Mouse (Mus musculus) fat pad, adult 2 months (tissue): ENCODE measurements around the gene Vwa2.

Experiments
- DNase-seq: peaks from one replicate; pipeline ENCODE4 v3.0.0-alpha.2; 2011; ENCODE audit warnings: low read depth, low spot score; ENCODE audit errors: extremely low read depth

Gene Vwa2

DNA sequence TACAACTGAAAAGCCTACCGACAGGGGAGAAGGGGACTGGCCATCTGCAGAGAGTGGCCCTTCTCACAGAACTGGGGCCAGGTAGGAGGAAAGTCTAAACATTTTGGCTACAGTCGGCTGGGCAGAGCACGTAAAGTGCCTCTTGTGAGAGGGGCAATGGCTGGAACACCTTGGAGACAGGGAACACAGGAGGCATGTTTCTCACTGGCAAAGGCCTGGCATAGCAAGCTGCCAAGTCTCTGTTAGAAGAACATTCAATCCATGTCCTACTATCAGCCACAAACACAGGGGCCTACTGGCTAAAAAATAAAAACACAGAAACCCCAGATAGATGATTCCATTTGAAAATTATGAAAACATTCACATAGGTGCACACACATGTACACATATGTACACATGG is 72.7 kb downstream of the Vwa2 start:
- DNase-seq = no peak

DNA sequence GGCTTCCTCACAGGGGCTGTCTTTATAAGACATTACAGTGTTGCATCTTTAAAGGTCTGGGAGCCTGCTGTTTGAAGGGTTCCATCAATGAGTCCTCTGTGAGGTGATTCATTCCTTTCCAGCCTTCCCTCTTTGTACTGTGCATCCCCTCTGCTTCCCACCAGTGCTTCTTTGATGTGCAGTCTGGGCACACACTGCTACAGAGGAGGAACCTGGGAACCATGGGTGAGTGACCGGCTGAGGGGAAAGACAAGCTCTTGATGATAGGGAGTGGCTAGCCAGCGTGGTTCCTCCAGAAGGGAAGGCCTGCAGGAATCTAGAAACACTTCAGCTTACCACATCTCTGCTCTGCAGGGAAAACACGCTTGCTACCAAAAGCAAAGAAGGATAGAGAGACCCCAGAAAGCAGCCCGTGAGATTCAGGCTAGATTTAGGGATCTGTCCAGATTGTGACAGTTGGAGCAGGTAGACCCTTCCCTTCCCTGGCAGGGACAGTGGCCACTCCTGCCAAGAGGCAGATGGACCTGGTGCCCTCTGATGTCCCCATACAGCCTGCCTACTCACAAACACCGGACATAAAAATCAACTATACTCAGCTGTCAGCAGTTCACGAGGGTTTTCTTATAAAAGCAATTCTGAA is 74.0 kb downstream of the Vwa2 start:
- DNase-seq = no peak

DNA sequence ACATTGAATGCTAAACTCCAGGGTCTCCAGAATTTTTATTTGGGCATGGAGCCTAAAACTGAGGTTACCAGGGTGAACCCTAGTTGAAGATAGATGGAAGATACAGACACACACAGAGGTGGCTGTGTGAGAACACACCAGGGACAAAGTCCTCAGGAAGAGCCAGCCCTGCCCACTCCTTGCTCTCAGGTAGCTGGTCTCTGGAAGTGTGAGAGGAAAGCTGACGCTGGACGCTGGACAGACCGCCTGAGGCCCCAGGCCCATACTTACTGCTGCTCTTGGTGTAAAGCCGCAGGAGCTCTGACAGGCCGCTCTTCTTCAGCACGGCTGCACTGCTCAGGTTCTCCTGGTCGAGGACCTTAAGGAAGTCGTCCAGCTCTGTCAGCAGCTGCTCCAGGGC is 75.8 kb downstream of the Vwa2 start:
- no peak for DNase-seq

DNA sequence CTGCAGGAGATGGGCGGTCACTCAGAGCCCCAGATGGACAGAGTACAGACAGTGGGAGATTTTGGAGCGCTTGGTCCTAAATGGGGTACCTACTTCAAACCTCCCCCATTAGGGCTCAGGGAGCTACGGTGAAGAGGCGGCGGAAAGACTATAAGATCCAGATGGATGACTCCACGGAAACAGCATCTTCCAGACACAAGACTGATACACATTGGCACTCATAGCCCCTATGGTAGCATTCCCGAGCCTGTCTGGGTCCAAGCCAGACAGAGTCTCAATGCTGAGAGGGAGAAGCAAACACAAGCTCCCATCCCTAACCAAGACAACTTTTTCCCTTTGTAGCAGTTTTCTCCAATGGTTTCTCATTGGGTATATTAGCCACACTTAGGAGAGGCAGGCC is 76.8 kb downstream of the Vwa2 start:
- DNase-seq = no peak

DNA sequence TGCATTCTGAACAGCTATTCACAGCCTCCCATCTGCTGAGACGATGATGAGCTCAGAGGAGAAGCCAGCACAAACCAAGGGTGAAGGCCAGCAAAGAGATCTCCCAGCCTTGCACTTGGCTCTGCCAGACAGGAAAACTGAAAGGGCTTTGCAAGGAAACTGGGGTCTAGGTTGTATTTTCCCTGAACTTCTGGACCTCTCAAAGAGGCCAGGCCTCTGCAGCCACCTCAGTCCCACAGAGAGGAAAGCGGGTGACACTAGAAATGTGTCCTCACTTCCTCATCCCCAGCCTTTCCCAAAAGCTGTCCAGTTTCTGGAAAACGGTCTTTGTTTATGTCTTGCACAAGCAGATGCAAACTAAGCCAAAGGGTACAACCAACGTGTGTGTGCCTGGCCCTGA is 79.8 kb downstream of the Vwa2 start:
- DNase-seq = no peak

DNA sequence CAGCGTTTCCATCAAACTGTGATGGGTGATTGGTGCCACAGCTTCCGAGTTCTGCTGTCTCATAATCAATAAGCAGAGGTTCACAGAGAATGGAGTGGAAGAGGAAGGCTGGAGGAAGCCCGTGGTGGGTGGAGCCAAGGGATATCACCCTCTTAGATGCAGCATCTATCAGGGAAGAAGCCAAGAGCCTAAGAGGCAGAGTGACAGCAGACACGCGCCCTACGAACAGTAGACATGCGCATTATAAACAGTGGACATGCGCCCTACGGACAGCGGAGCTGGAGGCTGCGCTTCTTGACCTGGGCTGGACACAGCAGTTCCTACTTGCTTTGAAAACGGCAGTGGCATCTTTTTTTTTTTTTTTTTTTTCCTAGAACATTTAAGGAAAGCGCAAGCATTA is 80.8 kb downstream of the Vwa2 start:
- no peak for DNase-seq

DNA sequence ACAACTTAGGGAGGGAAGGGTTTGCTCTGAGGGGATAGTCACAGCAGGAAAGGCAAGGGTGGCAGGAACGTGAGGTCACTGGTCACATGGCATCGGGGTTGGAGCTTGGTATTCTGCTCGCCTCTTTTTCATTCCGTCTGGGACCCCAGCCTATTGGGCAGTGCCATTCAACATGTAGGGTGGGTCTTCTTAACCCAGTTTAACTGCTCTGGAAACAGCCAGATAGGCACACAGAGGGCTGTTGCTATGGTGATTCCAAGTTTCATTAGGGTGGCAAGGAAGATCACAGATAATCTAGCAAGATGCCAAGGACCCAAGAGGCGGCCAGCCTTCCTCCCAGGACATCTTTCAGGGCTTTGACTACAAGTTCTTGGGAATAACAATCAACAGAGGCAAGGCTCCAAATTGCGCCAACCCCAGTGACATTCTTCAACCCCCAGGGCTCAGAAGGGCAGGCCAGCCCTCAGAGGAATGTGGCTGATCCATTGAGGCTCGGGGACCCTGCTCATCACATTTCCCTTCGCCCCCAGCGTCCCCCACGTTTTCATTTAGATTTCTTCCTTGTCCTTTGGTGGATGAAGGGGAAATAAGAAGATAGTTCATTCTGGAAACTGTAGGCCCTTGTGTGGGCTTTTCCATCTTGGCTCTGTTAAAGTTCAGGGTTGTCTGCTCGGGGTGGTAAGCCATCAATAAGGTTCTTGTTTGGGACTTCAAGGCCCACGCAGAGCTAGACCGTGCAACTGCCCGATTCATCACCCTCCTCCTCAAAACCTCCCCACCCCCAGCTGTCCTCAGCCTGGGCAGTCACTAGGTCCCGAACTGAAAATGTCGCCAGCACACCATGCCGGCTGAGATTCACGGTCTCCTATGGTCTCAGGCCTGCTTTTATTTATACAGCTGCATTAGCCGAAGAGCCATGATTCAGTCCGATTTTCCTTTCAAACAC is 81.8 kb downstream of the Vwa2 start:
- DNase-seq = no peak

DNA sequence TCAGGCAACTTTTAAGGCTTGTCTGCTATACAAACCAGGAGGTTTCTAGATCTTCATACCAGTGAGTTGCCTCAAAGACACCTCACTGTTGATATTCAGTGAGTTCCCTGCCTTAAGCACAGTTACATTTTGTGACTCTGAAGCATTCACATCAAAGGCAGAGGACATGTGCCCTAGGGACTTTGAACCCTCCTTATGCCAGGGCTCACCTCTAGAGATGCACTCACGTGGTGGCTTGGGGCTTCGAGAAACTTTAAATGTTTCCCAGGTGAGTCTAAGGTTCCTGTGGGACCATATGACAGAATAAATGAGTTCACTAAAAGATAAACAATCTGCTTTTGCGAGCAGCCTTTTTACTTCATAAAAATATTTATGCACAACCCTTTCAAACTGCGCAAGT is 84.0 kb downstream of the Vwa2 start:
- DNase-seq = no peak

DNA sequence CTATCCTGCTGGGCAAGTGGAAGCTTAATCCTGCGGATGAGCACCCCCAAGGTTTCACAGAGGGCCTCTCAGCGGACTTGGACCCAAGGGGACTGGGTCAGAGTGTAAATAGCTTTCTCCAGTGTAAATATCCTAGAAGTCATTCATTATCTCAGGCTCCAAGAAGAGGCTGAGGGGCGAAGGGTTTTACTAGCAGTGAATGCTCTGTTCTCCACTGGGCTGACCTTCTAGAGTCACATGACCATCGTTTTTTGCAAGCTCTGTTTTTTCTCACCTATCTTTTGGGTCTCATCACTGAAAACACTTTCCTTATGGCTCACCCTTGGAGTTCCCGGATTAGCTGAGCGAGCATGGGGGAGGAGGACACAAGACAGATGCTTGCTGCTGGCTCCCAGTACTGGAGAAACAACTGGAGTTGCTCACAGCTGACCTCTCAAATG is 84.6 kb downstream of the Vwa2 start:
- DNase-seq = no peak

DNA sequence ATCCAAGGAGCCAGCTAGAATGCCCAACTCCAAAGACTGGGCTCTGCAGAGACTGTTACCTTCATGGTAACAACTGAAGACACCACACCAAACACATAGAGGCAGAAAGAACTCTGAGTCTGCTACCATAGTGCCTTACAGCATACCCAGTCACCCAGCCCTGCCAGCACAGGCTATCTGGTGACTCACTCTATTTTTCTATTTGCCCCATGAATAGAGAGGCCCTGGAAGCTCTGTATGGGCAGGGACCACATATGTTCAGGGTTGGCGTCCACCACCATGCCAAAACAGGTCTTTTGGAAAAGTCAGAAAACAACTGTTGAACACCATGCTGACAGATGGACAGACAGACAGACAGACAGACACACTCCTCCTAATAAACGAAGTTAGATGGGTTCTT is 85.0 kb downstream of the Vwa2 start:
- DNase-seq = no peak

DNA sequence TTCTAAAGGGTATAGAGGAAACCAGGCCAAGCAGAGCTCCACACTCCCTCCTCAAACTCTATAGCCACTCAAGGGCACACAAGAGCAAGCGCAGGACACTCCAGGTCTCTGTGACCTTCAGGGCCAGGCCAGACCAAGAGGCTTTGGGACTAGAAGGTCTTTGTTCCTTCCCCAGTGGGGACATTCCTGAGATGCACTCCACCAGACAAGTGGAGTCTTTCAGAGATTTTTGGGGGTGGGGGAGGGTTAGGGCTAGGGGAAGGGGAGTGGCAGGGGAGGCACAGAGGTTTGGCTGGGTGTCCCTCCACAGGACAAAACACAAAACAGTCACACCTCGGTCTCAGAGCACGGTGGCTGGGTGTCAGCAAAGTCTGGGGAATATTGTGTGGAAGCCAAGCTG is 85.6 kb downstream of the Vwa2 start:
- no peak for DNase-seq
